Mouse (Mus musculus): ENCODE measurements around the gene Usp27x. TPM values are rescaled to one million over a fixed set of nuclear protein-coding genes. Genes with fewer than 3 reads are reported as not detected.
A peak's percentile ranks its signal among the peaks of the same experiment; 100 is the strongest.

Gene Usp27x
- polyA plus RNA-seq, 1 experiment from 2014 or later: 0.74 TPM

DNA sequence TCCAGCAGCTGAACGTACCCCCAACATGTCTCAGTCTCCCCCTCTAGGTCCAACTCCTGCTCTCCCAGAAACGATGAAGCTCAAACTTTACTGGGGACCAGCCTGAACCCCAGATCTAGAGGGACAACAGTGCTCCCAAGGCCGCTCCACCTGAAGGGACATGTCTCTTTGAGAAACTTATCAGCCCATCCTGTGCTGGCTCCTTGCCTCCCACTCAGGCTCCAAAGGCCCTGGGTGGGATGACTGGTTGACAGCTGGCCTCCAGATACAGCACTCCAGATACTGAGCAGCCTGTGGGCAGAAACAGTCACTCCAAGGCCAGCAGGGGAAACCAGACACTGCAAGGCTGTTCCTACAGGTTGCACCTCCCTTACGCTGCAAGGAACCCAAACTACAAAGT is 956 bp upstream of the Usp27x start:
- Histone ChIP-seq H3K9ac (replicated peaks; ENCODE audit: low read length) (peak overlapping the region; percentile 65), H3K9me3 (replicated peaks; ENCODE audit: control insufficient read depth, low read length) (no peaks in the 10 kb centered on the region), H3K4me1 (ENCODE audit: control insufficient read depth, insufficient read depth, low read length) (no peaks in the 10 kb centered on the region), H3K4me2 (ENCODE audit: low read depth, low read length) (peak overlapping the region; percentile 63), H3K27me3 (ENCODE audit: control insufficient read depth, insufficient read depth, low read length) (no peaks in the 10 kb centered on the region), H3K27ac (replicated peaks; ENCODE audit: low read depth, low read length) (0 out of 2 replicates have a peak overlapping the region, but pooled peaks have one; percentile 84), H3K4me3 (ENCODE audit: low read depth, low read length) (peak overlapping the region; percentile 55), H3K36me3 (replicated peaks; ENCODE audit: control insufficient read depth, insufficient read depth, low read depth, low read length) (no peaks in the 10 kb centered on the region)
- 40% methylated on average over 4 of the region's 4 CpGs for WGBS
- peak; percentile 1 for DNase-seq (ENCODE audit: low spot score)
- ATAC-seq (replicated peaks; ENCODE audit: insufficient number of reproducible peaks, low FRiP score, low TSS enrichment, low read depth): peak; percentile 49

DNA sequence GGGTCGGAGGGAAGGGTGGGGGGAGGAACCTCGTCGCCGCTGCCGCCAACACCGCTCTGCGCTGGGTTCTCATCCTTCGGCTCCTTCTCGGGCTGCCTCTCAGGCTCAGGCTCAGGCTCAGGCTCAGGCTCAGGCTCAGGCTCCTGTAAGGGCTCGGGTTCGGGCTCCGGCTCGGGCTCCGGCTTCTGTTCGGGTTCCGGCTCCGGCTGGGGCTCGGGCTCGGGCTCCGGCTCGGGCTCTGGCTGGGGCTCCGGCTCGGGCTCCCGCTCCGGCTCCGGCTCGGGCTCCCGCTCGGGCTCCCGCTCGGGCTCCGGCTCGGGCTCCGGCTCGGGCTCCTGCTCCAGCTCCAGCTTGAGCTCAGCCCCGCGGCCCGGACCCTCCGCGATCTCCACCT is 311 bp downstream of the Usp27x start:
- peak; percentile 51 for ATAC-seq (replicated peaks; ENCODE audit: insufficient number of reproducible peaks, low FRiP score, low TSS enrichment, low read depth)
- Histone ChIP-seq H3K4me1 (ENCODE audit: control insufficient read depth, insufficient read depth, low read length) (no peaks in the 10 kb centered on the region), H3K27ac (replicated peaks; ENCODE audit: low read depth, low read length) (peak overlapping the region; percentile 84), H3K9me3 (replicated peaks; ENCODE audit: control insufficient read depth, low read length) (no peaks in the 10 kb centered on the region), H3K4me3 (ENCODE audit: low read depth, low read length) (peak overlapping the region; percentile 55), H3K9ac (replicated peaks; ENCODE audit: low read length) (peak overlapping the region; percentile 65), H3K36me3 (replicated peaks; ENCODE audit: control insufficient read depth, insufficient read depth, low read depth, low read length) (no peaks in the 10 kb centered on the region), H3K4me2 (ENCODE audit: low read depth, low read length) (peak overlapping the region; percentile 63), H3K27me3 (ENCODE audit: control insufficient read depth, insufficient read depth, low read length) (no peaks in the 10 kb centered on the region)
- DNase-seq (ENCODE audit: low spot score): peak; percentile 6
- 12% methylated on average over 11 of the region's 40 CpGs for WGBS

DNA sequence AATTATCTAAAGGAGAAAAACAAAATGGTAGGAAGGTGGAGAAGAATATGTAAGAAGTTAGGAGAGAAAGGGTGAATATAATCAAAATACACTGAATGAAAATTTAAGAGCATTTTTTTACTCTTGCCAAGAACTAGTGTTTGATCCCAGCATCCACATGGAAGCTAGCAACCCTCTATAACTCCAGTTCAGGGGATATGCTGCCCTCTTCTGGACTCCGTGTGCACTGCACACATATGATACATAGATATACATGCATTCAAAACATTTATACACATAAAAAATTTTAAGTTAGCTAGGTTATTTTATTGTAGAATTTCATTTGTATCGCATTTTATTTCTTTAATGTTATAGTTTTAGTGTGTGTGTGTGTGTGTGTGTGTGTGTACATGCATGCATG is 50.2 kb downstream of the Usp27x start:
- no peak overlapping the region for H3K4me3 ChIP-seq (ENCODE audit: low read depth, low read length)
- ATAC-seq (replicated peaks; ENCODE audit: insufficient number of reproducible peaks, low FRiP score, low TSS enrichment, low read depth): no peak

DNA sequence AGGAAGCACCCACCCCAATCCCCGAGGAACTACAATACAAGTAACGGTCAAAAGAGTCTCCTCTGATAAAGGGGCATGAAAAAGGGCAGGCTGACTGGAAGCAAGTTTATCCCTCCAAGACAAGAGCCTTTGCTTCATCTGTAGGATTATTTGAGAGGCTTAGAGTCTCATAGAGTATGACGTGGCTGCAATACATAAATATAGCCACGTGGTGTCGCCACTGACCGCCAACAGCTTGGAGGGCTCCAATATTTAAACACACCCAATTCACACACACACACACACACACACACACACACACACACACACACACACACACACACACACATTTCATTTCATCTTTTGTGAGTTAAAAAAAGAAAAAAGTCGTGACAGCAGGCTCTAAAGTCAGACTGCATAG is 53.3 kb downstream of the Usp27x start:
- peak; percentile 64 for DNase-seq (ENCODE audit: low spot score)
- no peak for ATAC-seq (replicated peaks; ENCODE audit: insufficient number of reproducible peaks, low FRiP score, low TSS enrichment, low read depth)
- Histone ChIP-seq H3K36me3 (replicated peaks; ENCODE audit: control insufficient read depth, insufficient read depth, low read depth, low read length) (no peaks in the 10 kb centered on the region), H3K4me3 (ENCODE audit: low read depth, low read length) (no peak overlapping the region), H3K9ac (replicated peaks; ENCODE audit: low read length) (no peak overlapping the region), H3K9me3 (replicated peaks; ENCODE audit: control insufficient read depth, low read length) (no peaks in the 10 kb centered on the region), H3K4me1 (ENCODE audit: control insufficient read depth, insufficient read depth, low read length) (no peaks in the 10 kb centered on the region), H3K27me3 (ENCODE audit: control insufficient read depth, insufficient read depth, low read length) (no peaks in the 10 kb centered on the region), H3K27ac (replicated peaks; ENCODE audit: low read depth, low read length) (no peak overlapping the region), H3K4me2 (ENCODE audit: low read depth, low read length) (no peak overlapping the region)
- 11% methylated on average over 7 of the region's 7 CpGs for WGBS

More for the DNA sequence above, 50.2 kb downstream of the Usp27x start:
- no peak overlapping the region for H3K27ac ChIP-seq (replicated peaks; ENCODE audit: low read depth, low read length)
- H3K4me2 ChIP-seq (ENCODE audit: low read depth, low read length): no peak overlapping the region
- no peak for DNase-seq (ENCODE audit: low spot score)
- no peaks in the 10 kb centered on the region for H3K4me1 ChIP-seq (ENCODE audit: control insufficient read depth, insufficient read depth, low read length)
- no peaks in the 10 kb centered on the region for H3K27me3 ChIP-seq (ENCODE audit: control insufficient read depth, insufficient read depth, low read length)
- 28% methylated on average over 2 of the region's 2 CpGs for WGBS
- H3K36me3 ChIP-seq (replicated peaks; ENCODE audit: control insufficient read depth, insufficient read depth, low read depth, low read length): no peaks in the 10 kb centered on the region
- no peak overlapping the region for H3K9ac ChIP-seq (replicated peaks; ENCODE audit: low read length)
- H3K9me3 ChIP-seq (replicated peaks; ENCODE audit: control insufficient read depth, low read length): no peaks in the 10 kb centered on the region

Other genes with a start within 250 kb of the Usp27x start
- 21.4 and 23.8 TPM in 2 replicates for gene Clcn5, start 56.5 kb downstream of the Usp27x start, polyA plus RNA-seq (2014; fragmentation: Nextera tagmentation; extraction: Ambion mirVana)
- 0.07 TPM in 1 of 2 replicates, not detected in the other for gene Foxp3, start 197.8 kb upstream of the Usp27x start, polyA plus RNA-seq (2014; fragmentation: Nextera tagmentation; extraction: Ambion mirVana)
- gene Ppp1r3f, start 198.5 kb upstream of the Usp27x start, polyA plus RNA-seq (2014; fragmentation: Nextera tagmentation; extraction: Ambion mirVana): 1.2 and 1.3 TPM in 2 replicates
- gene Ccdc22, start 229.7 kb upstream of the Usp27x start, polyA plus RNA-seq (2014; fragmentation: Nextera tagmentation; extraction: Ambion mirVana): 26.9 TPM in 2 replicates
- gene Cacna1f, start 231.3 kb upstream of the Usp27x start, polyA plus RNA-seq (2014; fragmentation: Nextera tagmentation; extraction: Ambion mirVana): not detected in 2 replicates